Mouse (Mus musculus) thymus, adult 2 months (tissue): Measurements from ENCODE around the gene Cpne5.

Experiments
- CTCF ChIP-seq: fragments of 200-500 bp; IDR thresholded peaks from 2 replicates; pipeline ENCODE4 v1.5.1; 2012; ENCODE audit warnings: mild to moderate bottlenecking, control low read depth, low read length, moderate library complexity, borderline replicate concordance; ENCODE audit not compliant: control insufficient read depth, poor library complexity, insufficient read depth; ENCODE audit errors: extremely low read depth
- POLR2A ChIP-seq: fragments of 200-500 bp; IDR thresholded peaks from 2 replicates; pipeline ENCODE4 v1.6.1; 2012; ENCODE audit warnings: mild to moderate bottlenecking, low read length, control low read depth, moderate library complexity; ENCODE audit not compliant: control insufficient read depth, poor library complexity, insufficient read depth; ENCODE audit errors: extremely low read depth

DNA sequence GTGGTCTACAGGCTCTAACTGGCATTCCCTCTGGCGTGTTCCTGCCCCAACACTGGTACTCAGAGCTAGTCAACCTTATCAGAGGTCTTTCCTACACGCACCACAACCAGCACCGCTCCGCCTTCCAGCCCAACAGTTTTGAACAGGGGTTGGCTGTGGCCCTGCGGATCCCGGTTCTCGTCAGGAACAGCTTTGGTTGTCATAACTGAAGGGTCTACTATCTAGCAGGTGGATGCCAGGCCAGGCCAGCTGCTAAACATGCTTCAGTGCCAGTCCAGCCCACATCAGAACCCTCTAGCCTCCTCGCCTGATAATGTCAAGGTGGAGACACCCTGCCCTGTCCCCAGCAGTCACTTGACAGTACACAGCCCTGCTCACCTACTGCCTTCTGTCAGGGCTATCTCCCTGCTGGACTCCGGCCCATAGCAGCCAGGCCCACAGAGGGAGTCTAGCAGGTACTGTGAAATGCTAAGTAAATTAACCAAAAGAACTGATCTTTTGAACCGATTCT lies 19.1 kb upstream of the Cpne5 start:
- TF ChIP-seq CTCF (no peak), POLR2A (no peak)
